Mouse (Mus musculus): Measurements from ENCODE around the gene Gpatch1. TPM values are rescaled to one million over a fixed set of nuclear protein-coding genes. Genes with fewer than 3 reads are reported as not detected.

Gpatch1 gene
- total RNA-seq (2021), result 14.0 and 17.1 TPM in 2 replicates
- long read RNA-seq, experiment 1, transcript Gpatch1-201 (20 exons, 3,065 nt), result major isoform, 35 of 43 reads
- long read RNA-seq, experiment 1, partial matches to known transcripts, result 3 of 43 reads
- long read RNA-seq, experiment 1, other reads (novel, unspliced or antisense), result 5 of 43 reads
- long read RNA-seq, experiment 2, transcript Gpatch1-201 (20 exons, 3,065 nt), result major isoform, 17 of 20 reads
- long read RNA-seq, experiment 2, partial matches to known transcripts, result 0 of 20 reads
- long read RNA-seq, experiment 2, other reads (novel, unspliced or antisense), result 3 of 20 reads

- DNase-seq, result peak; percentile 96
These were observed at the start of gene Gpatch1 for GRCm38 (mm10) chr7:35317729-35318609. TSS of gene Gpatch1 (minus strand) at chr7:35318440.

- DNase-seq, result no peak
These were observed 47.1 kb upstream of the Gpatch1 start for GRCm38 (mm10) chr7:35365161-35365910.

GRCm38 (mm10) chr7:35362868-35363267 lies 44.6 kb upstream of the Gpatch1 start:
- no peak for DNase-seq

- DNase-seq, result no peak
These were observed 44.0 kb upstream of the Gpatch1 start for GRCm38 (mm10) chr7:35362253-35362652.

GRCm38 (mm10) chr7:35357621-35358020 lies 39.4 kb upstream of the Gpatch1 start:
- DNase-seq, result no peak

- DNase-seq, result no peak
These were observed 37.1 kb upstream of the Gpatch1 start for GRCm38 (mm10) chr7:35355303-35355872.

GRCm38 (mm10) chr7:35353306-35353705 lies 35.1 kb upstream of the Gpatch1 start:
- no peak for DNase-seq

- no peak for DNase-seq
These were observed 32.9 kb upstream of the Gpatch1 start for GRCm38 (mm10) chr7:35351155-35351554.

GRCm38 (mm10) chr7:35349886-35350684 lies 31.8 kb upstream of the Gpatch1 start:
- DNase-seq, result no peak

- peak; percentile 57 for DNase-seq
These were observed 30.8 kb upstream of the Gpatch1 start for GRCm38 (mm10) chr7:35349022-35349421.

GRCm38 (mm10) chr7:35347918-35348700 lies 29.9 kb upstream of the Gpatch1 start:
- DNase-seq, result no peak

- DNase-seq, result no peak
These were observed 26.6 kb upstream of the Gpatch1 start for GRCm38 (mm10) chr7:35344785-35345330.

GRCm38 (mm10) chr7:35342498-35342897 lies 24.3 kb upstream of the Gpatch1 start:
- DNase-seq, result no peak

- DNase-seq, result no peak
These were observed 23.0 kb upstream of the Gpatch1 start for GRCm38 (mm10) chr7:35341282-35341681.

- DNase-seq, result no peak
These were observed 22.0 kb upstream of the Gpatch1 start for GRCm38 (mm10) chr7:35340196-35340595.

GRCm38 (mm10) chr7:35334527-35335452 lies 16.6 kb upstream of the Gpatch1 start:
- DNase-seq, result peak; percentile 44

GRCm38 (mm10) chr7:35333692-35334526 lies 15.7 kb upstream of the Gpatch1 start, which contains the start of gene Rhpn2:
TSS of gene Rhpn2 (plus strand) at chr7:35334170.
- DNase-seq, result peak; percentile 100

GRCm38 (mm10) chr7:35333231-35333651 lies 15.0 kb upstream of the Gpatch1 start:
- DNase-seq, result peak; percentile 51
